Mouse (Mus musculus) stomach, embryonic 14.5 days (tissue): ENCODE measurements around the gene Cyb5rl. TPM values are rescaled to one million over a fixed set of nuclear protein-coding genes. Genes with fewer than 3 reads are reported as not detected.

Source experiments
- ATAC-seq: fragments of 200-750 bp; cut with Nextera tagmentation; 2 replicates; pipeline ENCODE4 v1.8.0; 2017; ENCODE audit warnings: low read depth, moderate TSS enrichment; ENCODE audit not compliant: insufficient number of reproducible peaks, insufficient read depth, low FRiP score
- H3K27ac ChIP-seq: fragments of 300-500 bp; sonication (generic); 2 replicates; pipeline ENCODE4 v1.5.1; 2014; ENCODE audit warnings: mild to moderate bottlenecking, low read length, moderate library complexity, mixed read lengths
- H3K27me3 ChIP-seq: fragments of 300-500 bp; sonication (generic); 2 replicates; pipeline ENCODE4 v1.6.1; 2014; ENCODE audit warnings: low read length, control low read depth, mixed read lengths; ENCODE audit not compliant: control insufficient read depth, insufficient read depth
- H3K36me3 ChIP-seq: fragments of 300-500 bp; sonication (generic); 2 replicates; pipeline ENCODE4 v1.6.1; 2014; ENCODE audit warnings: mild to moderate bottlenecking, control low read depth, low read length, moderate library complexity, mixed read lengths; ENCODE audit not compliant: control insufficient read depth, insufficient read depth
- H3K4me1 ChIP-seq: fragments of 300-500 bp; sonication (generic); 2 replicates; pipeline ENCODE4 v1.6.1; 2014; ENCODE audit warnings: low read length, control low read depth, mixed read lengths; ENCODE audit not compliant: control insufficient read depth, insufficient read depth
- H3K4me2 ChIP-seq: fragments of 300-500 bp; sonication (generic); replicated peaks from 2 replicates; pipeline ENCODE4 v1.6.1; 2014; ENCODE audit warnings: low read depth, low read length, control low read depth
- H3K4me3 ChIP-seq: fragments of 300-500 bp; sonication (generic); 2 replicates; pipeline ENCODE4 v1.5.1; 2014; ENCODE audit warnings: low read depth, low read length, control low read depth
- H3K9ac ChIP-seq: fragments of 300-500 bp; sonication (generic); replicated peaks from 2 replicates; pipeline ENCODE4 v1.6.1; 2014; ENCODE audit warnings: low read depth, mild to moderate bottlenecking, control low read depth, low read length, moderate library complexity, mixed read lengths
- H3K9me3 ChIP-seq: fragments of 300-500 bp; sonication (generic); 2 replicates; pipeline ENCODE4 v1.6.1; 2016; ENCODE audit warnings: low read depth, low read length, control low read depth; ENCODE audit not compliant: control insufficient read depth
- WGBS: fragments of 180-500 bp; shearing (Covaris S2); extraction: QIAGEN DNeasy Blood & Tissue Kit; methylation state at CpG from one replicate; pipeline ENCODE4 v1.1.7; 2014; 5-methylcytosine and 5-hydroxymethylcytosine counted together
- polyA plus RNA-seq: library from polyadenylated mRNA; unstranded; fragments of >200 nt; fragmentation: Nextera tagmentation; extraction: Ambion mirVana; gene quantifications from 2 replicates; pipeline ENCODE4 v1.2.1, GENCODE M21; 2014

The Cyb5rl gene
- polyA plus RNA-seq, 1 experiment from 2014 or later = 4.9 TPM

DNA sequence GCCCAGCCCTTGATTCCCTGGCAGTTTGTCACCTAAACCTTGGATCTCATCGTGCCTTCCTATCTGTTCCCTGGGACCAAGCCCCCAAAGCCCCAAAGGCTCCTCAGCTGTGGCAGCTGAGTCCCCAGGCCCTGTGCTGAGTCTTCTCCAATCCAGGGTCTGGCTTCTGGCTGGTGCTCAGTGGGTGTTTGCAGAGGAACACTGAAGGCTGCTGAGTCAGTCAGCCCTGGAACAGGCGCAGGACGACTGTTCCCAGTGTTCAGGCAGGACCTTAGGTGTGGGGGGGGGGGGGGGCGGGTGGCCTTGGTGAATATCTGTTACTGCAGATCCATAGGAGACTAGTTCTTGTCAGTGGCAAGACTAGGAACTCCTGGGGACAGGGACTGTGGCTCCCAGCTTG is 14.9 kb upstream of the Cyb5rl start:
- H3K4me3 ChIP-seq = no peak overlapping the region
- H3K27me3 ChIP-seq = no peaks in the 10 kb centered on the region
- H3K36me3 ChIP-seq = peaks cover 24% of the 10 kb centered on the region
- no peak overlapping the region for H3K4me2 ChIP-seq
- H3K4me1 ChIP-seq = no peaks in the 10 kb centered on the region
- H3K9me3 ChIP-seq = no peaks in the 10 kb centered on the region
- ATAC-seq = no peak
- WGBS = 66% methylated on average over 4 of the region's 4 CpGs
- H3K27ac ChIP-seq = no peak overlapping the region
- no peak overlapping the region for H3K9ac ChIP-seq

DNA sequence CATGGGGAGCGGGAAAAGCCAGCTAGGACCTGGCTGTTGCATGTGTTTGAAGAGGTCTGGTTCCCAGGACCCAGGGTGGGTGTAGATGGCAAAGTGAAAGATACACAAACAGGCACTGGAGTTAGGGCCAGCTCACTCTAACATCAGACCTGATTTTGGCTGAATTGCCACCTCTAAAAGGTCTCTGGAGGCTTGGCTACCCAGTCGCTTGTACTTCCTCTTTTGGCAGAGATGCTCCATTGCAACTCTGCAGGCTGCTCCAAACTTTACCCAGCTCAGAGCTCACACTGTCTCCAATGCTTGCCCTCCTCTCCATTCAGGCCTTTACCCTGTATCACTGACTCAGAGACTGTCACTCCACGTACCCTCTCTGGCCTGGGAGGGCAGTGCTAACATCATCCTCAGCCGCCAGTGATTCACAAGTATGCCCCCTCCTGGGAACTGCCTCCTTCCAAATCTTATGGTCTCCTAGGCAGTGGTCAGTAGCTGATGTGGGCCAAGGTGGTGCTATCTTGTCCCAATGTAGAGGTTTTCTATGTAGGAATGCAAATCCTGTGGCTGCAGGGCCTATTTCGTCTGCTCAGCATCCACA is 13.7 kb upstream of the Cyb5rl start:
- no peak overlapping the region for H3K4me2 ChIP-seq
- no peaks in the 10 kb centered on the region for H3K27me3 ChIP-seq
- 46% methylated on average over 5 of the region's 5 CpGs for WGBS

DNA sequence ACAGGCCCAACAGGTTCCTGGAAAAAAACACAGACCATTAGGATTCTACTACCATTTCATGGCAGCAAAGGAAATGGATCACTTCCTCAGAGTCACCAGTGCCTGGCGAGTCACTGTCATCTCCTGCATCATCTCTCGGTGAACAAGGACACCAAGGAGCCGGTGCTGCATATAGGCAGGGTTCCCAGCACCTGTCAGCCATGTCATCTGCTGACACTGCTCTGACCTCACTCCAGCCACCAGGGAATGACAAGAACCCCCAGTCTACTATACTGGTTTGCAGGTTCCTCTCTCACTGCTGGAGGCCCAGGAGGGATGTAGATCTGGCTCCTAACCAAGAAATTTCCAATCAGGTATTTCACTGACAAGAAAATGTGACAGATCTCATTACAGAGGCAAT is 10.7 kb upstream of the Cyb5rl start:
- Histone ChIP-seq H3K27me3 (no peaks in the 10 kb centered on the region), H3K36me3 (peaks cover 41% of the 10 kb centered on the region), H3K27ac (no peak overlapping the region)

More for the DNA sequence above, 13.7 kb upstream of the Cyb5rl start:
- Histone ChIP-seq H3K9me3 (no peaks in the 10 kb centered on the region), H3K36me3 (peaks cover 26% of the 10 kb centered on the region), H3K4me3 (no peak overlapping the region), H3K9ac (no peak overlapping the region), H3K27ac (no peak overlapping the region), H3K4me1 (no peaks in the 10 kb centered on the region)
- ATAC-seq = no peak

DNA sequence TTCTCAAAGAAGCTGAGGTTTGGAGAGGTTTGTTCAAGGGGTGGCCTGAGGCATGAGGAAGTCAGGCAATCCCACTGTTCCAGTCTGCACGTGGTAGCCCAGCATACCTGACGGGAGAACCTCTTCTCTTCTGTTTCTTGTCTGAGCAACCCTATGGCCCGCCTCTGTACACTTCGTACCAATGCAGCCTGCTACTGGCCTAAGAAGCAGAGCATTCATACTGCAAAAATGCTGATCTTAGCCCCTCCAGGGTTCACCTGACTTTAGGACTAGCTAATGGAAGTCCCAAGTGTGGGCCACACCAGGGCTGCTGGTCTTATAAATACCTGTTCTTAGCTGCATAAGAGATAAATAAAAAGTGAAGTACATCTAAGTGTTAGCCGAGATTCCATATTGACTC is 8.4 kb upstream of the Cyb5rl start:
- no peak for ATAC-seq
- WGBS = 89% methylated on average over 5 of the region's 5 CpGs
- Histone ChIP-seq H3K9ac (no peak overlapping the region), H3K36me3 (peaks cover 55% of the 10 kb centered on the region), H3K4me1 (no peaks in the 10 kb centered on the region), H3K27ac (no peak overlapping the region), H3K27me3 (no peaks in the 10 kb centered on the region), H3K4me3 (no peak overlapping the region), H3K9me3 (no peaks in the 10 kb centered on the region), H3K4me2 (no peak overlapping the region)

More for the DNA sequence above, 10.7 kb upstream of the Cyb5rl start:
- no peaks in the 10 kb centered on the region for H3K9me3 ChIP-seq
- no peak overlapping the region for H3K4me3 ChIP-seq
- H3K4me1 ChIP-seq = no peaks in the 10 kb centered on the region
- 73% methylated on average over 3 of the region's 3 CpGs for WGBS
- H3K4me2 ChIP-seq = no peak overlapping the region
- ATAC-seq = no peak
- no peak overlapping the region for H3K9ac ChIP-seq

DNA sequence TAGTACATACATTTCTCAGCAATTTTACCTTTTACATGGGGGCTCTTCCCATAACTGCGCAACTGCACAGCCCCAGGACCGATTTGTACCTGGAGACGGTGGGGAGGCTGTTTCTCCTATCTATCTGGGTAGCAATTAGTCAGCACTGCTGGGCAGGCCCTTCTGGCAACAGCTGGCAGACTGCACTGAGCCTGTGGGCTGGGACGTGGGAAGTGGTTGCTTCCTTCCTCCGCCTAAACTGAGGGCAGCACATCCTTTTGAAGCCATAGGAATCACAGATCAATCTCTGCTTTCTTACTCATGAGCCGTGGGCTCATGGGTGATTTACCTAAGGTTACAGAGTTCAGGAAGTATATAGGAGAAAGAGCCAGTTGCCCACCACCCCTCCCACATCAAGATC is 8.0 kb upstream of the Cyb5rl start:
- Histone ChIP-seq H3K4me3 (no peak overlapping the region), H3K36me3 (peaks cover 57% of the 10 kb centered on the region), H3K9me3 (no peaks in the 10 kb centered on the region), H3K27ac (no peak overlapping the region), H3K27me3 (no peaks in the 10 kb centered on the region), H3K4me1 (no peaks in the 10 kb centered on the region), H3K9ac (no peak overlapping the region), H3K4me2 (no peak overlapping the region)
- no peak for ATAC-seq
- 83% methylated on average over 6 of the region's 6 CpGs for WGBS

DNA sequence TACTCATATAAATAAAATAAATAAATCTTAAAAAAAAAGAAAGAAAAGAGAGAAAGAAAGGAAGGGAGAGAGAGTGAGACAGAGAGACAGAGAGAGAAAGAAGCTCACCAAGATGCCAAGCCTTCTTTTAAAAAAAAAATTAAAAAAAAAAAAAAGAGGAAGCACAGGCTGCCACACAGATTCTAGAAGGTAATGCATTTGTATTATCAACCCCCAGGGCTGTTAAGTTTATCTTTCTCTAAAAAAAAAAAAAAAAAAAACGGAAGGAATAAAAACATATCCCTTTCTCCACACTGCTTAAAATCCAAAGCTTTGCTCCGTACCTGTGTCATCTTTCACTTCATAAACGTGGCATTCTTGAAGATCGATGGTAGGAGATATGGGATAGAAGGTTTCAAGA is 5.2 kb upstream of the Cyb5rl start:
- no peak for ATAC-seq
- Histone ChIP-seq H3K9ac (no peak overlapping the region), H3K36me3 (peaks cover 54% of the 10 kb centered on the region), H3K4me3 (no peak overlapping the region), H3K27me3 (no peaks in the 10 kb centered on the region), H3K27ac (no peak overlapping the region), H3K9me3 (no peaks in the 10 kb centered on the region), H3K4me1 (peaks cover 8% of the 10 kb centered on the region), H3K4me2 (no peak overlapping the region)
- 85% methylated on average over 4 of the region's 4 CpGs for WGBS

DNA sequence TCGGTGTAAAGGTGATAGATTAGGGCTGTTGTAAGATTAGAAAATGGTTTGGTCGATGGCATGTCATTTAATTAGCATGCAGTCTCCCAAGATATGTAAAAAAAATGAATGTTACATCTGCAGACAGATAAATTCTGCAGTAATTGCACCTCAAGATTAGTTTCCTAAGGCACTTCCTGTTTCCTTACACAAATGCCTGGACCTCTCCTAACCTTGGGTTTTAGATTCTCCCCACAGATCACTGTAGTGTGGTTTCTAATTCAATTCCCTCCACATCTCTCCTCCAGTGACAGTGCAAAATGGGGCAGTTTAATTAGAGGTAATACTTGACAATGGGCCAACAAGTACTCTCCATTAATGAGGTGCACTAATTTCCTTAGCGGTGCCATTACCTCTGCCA is 3.6 kb upstream of the Cyb5rl start:
- H3K27ac ChIP-seq = no peak overlapping the region
- H3K9me3 ChIP-seq = no peaks in the 10 kb centered on the region
- no peak overlapping the region for H3K4me3 ChIP-seq
- H3K36me3 ChIP-seq = peaks cover 42% of the 10 kb centered on the region
- ATAC-seq = no peak
- no peak overlapping the region for H3K4me2 ChIP-seq
- no peak overlapping the region for H3K9ac ChIP-seq
- H3K27me3 ChIP-seq = no peaks in the 10 kb centered on the region
- peaks cover 12% of the 10 kb centered on the region for H3K4me1 ChIP-seq
- WGBS = 85% methylated on average over 3 of the region's 3 CpGs

DNA sequence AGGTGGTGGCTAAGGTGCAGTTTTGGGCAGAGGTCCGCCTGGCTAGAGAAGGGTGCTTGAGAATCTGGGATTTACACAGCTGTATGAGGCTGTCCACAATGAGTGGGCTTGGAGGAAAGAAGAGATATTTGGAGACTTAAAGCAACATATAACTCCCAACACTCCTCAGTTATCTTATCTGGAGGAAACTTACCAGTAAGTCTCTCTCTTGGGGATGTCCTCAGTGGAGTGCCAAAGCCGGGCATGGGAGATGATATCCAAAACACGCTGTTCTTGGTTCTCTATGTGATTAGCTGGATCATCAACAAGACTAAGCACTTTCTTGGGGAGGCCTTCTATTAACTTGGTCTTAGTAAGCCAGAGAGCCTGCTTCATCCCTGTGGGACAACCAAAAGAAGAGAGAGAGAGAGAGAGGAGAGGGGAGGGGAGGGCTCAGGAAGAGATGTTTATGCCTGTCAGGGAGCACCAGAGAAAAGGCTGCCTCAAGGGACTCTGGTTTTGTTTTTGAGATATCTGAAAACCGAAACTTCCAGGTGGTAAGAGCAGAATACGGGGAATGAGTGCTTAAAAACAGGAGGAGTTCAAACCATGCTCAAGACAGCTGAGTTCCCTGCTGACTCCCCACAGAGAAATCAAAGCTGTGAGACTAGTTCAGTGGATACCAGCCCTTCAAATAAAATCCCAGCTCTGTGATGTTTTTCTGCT is 2.2 kb upstream of the Cyb5rl start:
- no peaks in the 10 kb centered on the region for H3K9me3 ChIP-seq
- peaks cover 36% of the 10 kb centered on the region for H3K36me3 ChIP-seq
- no peak overlapping the region for H3K4me3 ChIP-seq
- no peak overlapping the region for H3K27ac ChIP-seq
- no peak for ATAC-seq
- 86% methylated on average over 5 of the region's 5 CpGs for WGBS
- no peak overlapping the region for H3K4me2 ChIP-seq
- H3K27me3 ChIP-seq = no peaks in the 10 kb centered on the region
- peaks cover 12% of the 10 kb centered on the region for H3K4me1 ChIP-seq
- H3K9ac ChIP-seq = no peak overlapping the region
